Mouse (Mus musculus): ENCODE data around the gene Gm10722. TPM values are rescaled to one million over a fixed set of nuclear protein-coding genes. Genes with fewer than 3 reads are reported as not detected.
"Not testable (repeated sequence)": the region's sequence is repeated elsewhere in the genome, so short reads cannot be mapped to it uniquely, and the experiment has no call there.

Gene Gm10722
- polyA plus RNA-seq, 1 experiment, result not detected

DNA sequence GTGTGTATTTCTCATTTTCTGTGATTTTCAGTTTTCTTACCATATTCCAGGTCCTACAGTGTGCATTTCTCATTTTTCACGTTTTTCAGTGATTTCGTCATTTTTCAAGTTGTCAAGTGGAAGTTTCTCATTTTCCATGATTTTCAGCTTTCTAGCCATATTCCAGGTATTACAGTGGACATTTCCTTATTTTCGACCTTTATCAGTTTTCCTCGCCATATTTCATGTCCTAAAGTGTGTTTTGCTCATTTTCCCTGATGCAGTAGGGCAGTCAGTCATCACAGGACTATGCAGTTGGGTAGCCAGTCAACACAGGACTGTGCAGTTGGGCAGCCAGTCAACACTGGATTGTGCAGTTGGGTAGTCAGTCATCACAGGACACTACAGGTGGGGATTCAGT lies 37.4 kb downstream of the Gm10722 start:
- H3K27me3 ChIP-seq (ENCODE audit: control insufficient read depth, insufficient read depth, low read length, poor library complexity, severe bottlenecking); H3K9ac ChIP-seq (ENCODE audit: low read depth, poor library complexity, severe bottlenecking); H3K27ac ChIP-seq (ENCODE audit: insufficient read depth, low read length); H3K4me3 ChIP-seq (ENCODE audit: low read depth, low read length); H3K36me3 ChIP-seq (ENCODE audit: control insufficient read depth, insufficient read depth, low read length, poor library complexity, severe bottlenecking); H3K4me1 ChIP-seq (ENCODE audit: control insufficient read depth, insufficient read depth, low read length); H3K9me3 ChIP-seq (replicated peaks; ENCODE audit: control insufficient read depth, insufficient read depth, low read length, poor library complexity, severe bottlenecking): not testable (repeated sequence)

Other genes starting within 250 kb of the Gm10722 start
- gene Gm11168, start 2.4 kb downstream of the Gm10722 start, polyA plus RNA-seq (2011; ENCODE audit: insufficient read depth, insufficient read length, low read depth, missing spikeins), result 7.8 and 8.3 TPM in 2 replicates
- not detected in 2 replicates for gene Gm10721, start 12.2 kb downstream of the Gm10722 start, polyA plus RNA-seq (2011; ENCODE audit: insufficient read depth, insufficient read length, low read depth, missing spikeins)
- gene Gm10720, start 14.7 kb downstream of the Gm10722 start, polyA plus RNA-seq (2011; ENCODE audit: insufficient read depth, insufficient read length, low read depth, missing spikeins), result not detected in 2 replicates
- gene Gm10719, start 16.5 kb downstream of the Gm10722 start, polyA plus RNA-seq (2011; ENCODE audit: insufficient read depth, insufficient read length, low read depth, missing spikeins), result 4.4 and 5.9 TPM in 2 replicates
- not detected in 2 replicates for gene Gm10718, start 22.6 kb downstream of the Gm10722 start, polyA plus RNA-seq (2011; ENCODE audit: insufficient read depth, insufficient read length, low read depth, missing spikeins)
- 4.8 and 6.9 TPM in 2 replicates for gene Gm10717, start 24.5 kb downstream of the Gm10722 start, polyA plus RNA-seq (2011; ENCODE audit: insufficient read depth, insufficient read length, low read depth, missing spikeins)
- not detected in 2 replicates for gene Gm17535, start 33.7 kb downstream of the Gm10722 start, polyA plus RNA-seq (2011; ENCODE audit: insufficient read depth, insufficient read length, low read depth, missing spikeins)
- not detected in 2 replicates for gene Gm10715, start 36.0 kb downstream of the Gm10722 start, polyA plus RNA-seq (2011; ENCODE audit: insufficient read depth, insufficient read length, low read depth, missing spikeins)

Data from ES-Bruce4 (cell line).